Mouse (Mus musculus): ENCODE results near the gene Atp1a3. TPM values are rescaled to one million over a fixed set of nuclear protein-coding genes. Genes with fewer than 3 reads are reported as not detected.

Atp1a3 gene
- total and polyA plus RNA-seq, 2 experiments from 2014 or later, result 493 to 727 TPM

- peak; percentile 88 for TF ChIP-seq CTCF (IDR thresholded peaks at IDR 0.05)
- Histone ChIP-seq H3K9ac (replicated peaks; ENCODE audit: low read length, poor library complexity, severe bottlenecking) (no peak overlapping the region), H3K9me3 (ENCODE audit: low read length) (no peaks in the 10 kb centered on the region), H3K36me3 (ENCODE audit: insufficient read depth, low read length) (no peaks in the 10 kb centered on the region), H3K4me2 (ENCODE audit: low read depth, low read length, poor library complexity, severe bottlenecking) (no peak overlapping the region), H3K4me3 (ENCODE audit: low read depth, low read length) (no peak overlapping the region), H3K27me3 (ENCODE audit: insufficient read depth, low read length) (peaks cover 64% of the 10 kb centered on the region), H3K27ac (ENCODE audit: low read depth, low read length) (no peak overlapping the region), H3K4me1 (ENCODE audit: insufficient read depth, low read length) (peaks cover 2% of the 10 kb centered on the region)
- ATAC-seq (ENCODE audit: low FRiP score) (peak; percentile 60), DNase-seq (ENCODE audit: low spot score) (peak; percentile 70)
- WGBS, result 2% methylated on average over 8 of the region's 8 CpGs
These were observed 55.7 kb downstream of the Atp1a3 start for GRCm38 (mm10) chr7:24949958-24950623.

GRCm38 (mm10) chr7:24948774-24949173, 57.0 kb downstream of the Atp1a3 start:
- H3K4me1 ChIP-seq (ENCODE audit: insufficient read depth, low read length), result 0 out of 2 replicates have a peak, but pooled peaks cover 2% of the 10 kb centered on the region
- H3K9me3 ChIP-seq (ENCODE audit: low read length), result no peaks in the 10 kb centered on the region
- no peak for TF ChIP-seq CTCF (IDR thresholded peaks at IDR 0.05)
- H3K4me3 ChIP-seq (ENCODE audit: low read depth, low read length), result peak overlapping the region; percentile 19
- WGBS, result 3% methylated on average over 27 of the region's 29 CpGs
- peak; percentile 21 for DNase-seq (ENCODE audit: low spot score)
- H3K9ac ChIP-seq (replicated peaks; ENCODE audit: low read length, poor library complexity, severe bottlenecking), result peak overlapping the region; percentile 37; the same call in 1 of the 2 replicates
- no peaks in the 10 kb centered on the region for H3K36me3 ChIP-seq (ENCODE audit: insufficient read depth, low read length)
- H3K27ac ChIP-seq (ENCODE audit: low read depth, low read length), result no peak overlapping the region
- H3K4me2 ChIP-seq (ENCODE audit: low read depth, low read length, poor library complexity, severe bottlenecking), result peak overlapping the region; percentile 37
- peaks cover 77% of the 10 kb centered on the region for H3K27me3 ChIP-seq (ENCODE audit: insufficient read depth, low read length)
- no peak for ATAC-seq (ENCODE audit: low FRiP score)

- 8% methylated on average over 7 of the region's 7 CpGs for WGBS
- Histone ChIP-seq H3K27ac (ENCODE audit: low read depth, low read length) (no peak overlapping the region), H3K36me3 (ENCODE audit: insufficient read depth, low read length) (no peaks in the 10 kb centered on the region), H3K4me2 (ENCODE audit: low read depth, low read length, poor library complexity, severe bottlenecking) (no peak overlapping the region), H3K4me1 (ENCODE audit: insufficient read depth, low read length) (peaks cover 6% of the 10 kb centered on the region; the same call in 1 of the 2 replicates), H3K27me3 (ENCODE audit: insufficient read depth, low read length) (peaks cover 80% of the 10 kb centered on the region), H3K4me3 (ENCODE audit: low read depth, low read length) (no peak overlapping the region), H3K9ac (replicated peaks; ENCODE audit: low read length, poor library complexity, severe bottlenecking) (no peak overlapping the region), H3K9me3 (ENCODE audit: low read length) (no peaks in the 10 kb centered on the region)
- ATAC-seq (ENCODE audit: low FRiP score), result no peak
- TF ChIP-seq CTCF (IDR thresholded peaks at IDR 0.05), result no peak
- no peak for DNase-seq (ENCODE audit: low spot score)
These were observed 58.3 kb downstream of the Atp1a3 start for GRCm38 (mm10) chr7:24947316-24948048.

- H3K9ac ChIP-seq (replicated peaks; ENCODE audit: low read length, poor library complexity, severe bottlenecking), result no peak within 1 kb of the TSS; the same call in 1 of the 2 replicates
- H3K27ac ChIP-seq (ENCODE audit: low read depth, low read length), result no peak within 1 kb of the TSS
- DNase-seq (ENCODE audit: low spot score) (no peak), ATAC-seq (ENCODE audit: low FRiP score) (no peak)
- TF ChIP-seq CTCF (IDR thresholded peaks at IDR 0.05), result no peak
- under 1% methylated on average over 54 of the region's 72 CpGs for WGBS
- H3K36me3 ChIP-seq (ENCODE audit: insufficient read depth, low read length), result no peaks in the 10 kb centered on the region
- peaks cover 6% of the 10 kb centered on the region; the same call in 1 of the 2 replicates for H3K4me1 ChIP-seq (ENCODE audit: insufficient read depth, low read length)
- peak within 1 kb of the TSS; percentile 37 for H3K4me3 ChIP-seq (ENCODE audit: low read depth, low read length)
- peak within 1 kb of the TSS; percentile 62 for H3K4me2 ChIP-seq (ENCODE audit: low read depth, low read length, poor library complexity, severe bottlenecking)
- no peaks in the 10 kb centered on the region for H3K9me3 ChIP-seq (ENCODE audit: low read length)
- H3K27me3 ChIP-seq (ENCODE audit: insufficient read depth, low read length), result peaks cover 72% of the 10 kb centered on the region
These were observed 61.4 kb downstream of the Atp1a3 start, which contains the start of gene Gm4881 for GRCm38 (mm10) chr7:24944257-24944950. Gene Gm4881, minus strand, starts transcription at chr7:24944494.

DNA sequence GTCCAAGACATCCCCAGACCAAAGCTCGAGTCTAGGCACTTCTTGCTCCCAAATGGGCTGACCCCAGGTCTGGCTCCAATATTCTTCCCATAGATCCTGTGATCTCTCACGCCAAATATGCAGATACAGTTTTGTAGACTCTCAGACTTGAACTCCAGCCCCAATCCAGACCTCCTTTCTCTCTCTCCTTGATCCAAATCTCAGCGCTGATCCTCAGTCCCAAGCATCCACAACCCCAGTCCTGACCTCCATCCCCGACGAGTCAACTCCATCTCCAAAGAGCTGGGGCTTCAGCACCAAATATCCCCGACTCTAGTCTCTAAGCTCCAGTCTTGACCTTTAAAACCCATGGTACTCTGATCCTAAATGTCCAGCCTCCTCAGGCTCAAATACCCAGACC, 62.1 kb downstream of the Atp1a3 start:
- peaks cover 6% of the 10 kb centered on the region; the same call in 1 of the 2 replicates for H3K4me1 ChIP-seq (ENCODE audit: insufficient read depth, low read length)
- peaks cover 69% of the 10 kb centered on the region for H3K27me3 ChIP-seq (ENCODE audit: insufficient read depth, low read length)
- no peaks in the 10 kb centered on the region for H3K36me3 ChIP-seq (ENCODE audit: insufficient read depth, low read length)
- no peak overlapping the region for H3K9ac ChIP-seq (replicated peaks; ENCODE audit: low read length, poor library complexity, severe bottlenecking)
- no peak overlapping the region for H3K4me2 ChIP-seq (ENCODE audit: low read depth, low read length, poor library complexity, severe bottlenecking)
- ATAC-seq (ENCODE audit: low FRiP score) (no peak), DNase-seq (ENCODE audit: low spot score) (no peak)
- no peak overlapping the region for H3K4me3 ChIP-seq (ENCODE audit: low read depth, low read length)
- no peak for TF ChIP-seq CTCF (IDR thresholded peaks at IDR 0.05)
- no peak overlapping the region for H3K27ac ChIP-seq (ENCODE audit: low read depth, low read length)
- H3K9me3 ChIP-seq (ENCODE audit: low read length), result no peaks in the 10 kb centered on the region
- WGBS, result 3% methylated on average over 6 of the region's 6 CpGs
